ENCODE assay signal across 8 mouse cellular contexts in genomic region chr3:95905940-95906492, GRCm38 (mm10). TPM values are rescaled to one million over a fixed set of nuclear protein-coding genes. Genes with fewer than 3 reads are reported as not detected.
DNase-seq lines count a peak whose midpoint lies in the region; ATAC-seq and TF ChIP-seq lines count a peak whose summit lies in the region.

No protein-coding gene starts in this region.

- H3K4me3 ChIP-seq in left cerebral cortex, adult 2 months: peak overlapping the region; percentile 11
- peak overlapping the region; percentile 17; the same call in 1 of the 2 replicates for H3K4me3 ChIP-seq in embryonic fibroblast, embryonic 13.5 days (ENCODE audit: insufficient read depth, low read length)
- no peak overlapping the region for H3K4me3 ChIP-seq in hindbrain, embryonic 16.5 days (ENCODE audit: low read length)
- H3K4me3 ChIP-seq in liver, embryonic 12.5 days: peak overlapping the region; percentile 34
- no peak overlapping the region for H3K4me3 ChIP-seq in midbrain, postnatal 0 days (ENCODE audit: low read depth, low read length)

- peak; percentile 64 for TF ChIP-seq CTCF in left cerebral cortex, adult 2 months (IDR thresholded peaks at IDR 0.05)
- peak; percentile 67; the same call in 1 of the 2 replicates for TF ChIP-seq CTCF in embryonic fibroblast, embryonic 13.5 days (IDR thresholded peaks at IDR 0.05; ENCODE audit: borderline replicate concordance, insufficient read depth, low read length)
- peak; percentile 68 for TF ChIP-seq CTCF in midbrain, postnatal 0 days (IDR thresholded peaks at IDR 0.05)

- no peak overlapping the region for H3K9ac ChIP-seq in hindbrain, embryonic 16.5 days (ENCODE audit: low read depth, low read length)
- H3K9ac ChIP-seq in liver, embryonic 12.5 days: 0 out of 2 replicates have a peak overlapping the region, but pooled peaks have one; percentile 29
- no peak overlapping the region for H3K9ac ChIP-seq in midbrain, postnatal 0 days (replicated peaks; ENCODE audit: low read length, poor library complexity, severe bottlenecking)

- H3K27ac ChIP-seq in left cerebral cortex, adult 2 months: no peak overlapping the region; the same call in 1 of the 2 replicates
- H3K27ac ChIP-seq in embryonic fibroblast, embryonic 13.5 days (ENCODE audit: insufficient read depth, low read length): no peak overlapping the region
- H3K27ac ChIP-seq in hindbrain, embryonic 16.5 days (ENCODE audit: low read depth, low read length): no peak overlapping the region
- H3K27ac ChIP-seq in liver, embryonic 12.5 days: no peak overlapping the region
- no peak overlapping the region for H3K27ac ChIP-seq in midbrain, postnatal 0 days (ENCODE audit: low read depth, low read length)

- H3K27me3 ChIP-seq in hindbrain, embryonic 16.5 days (replicated peaks; ENCODE audit: control insufficient read depth, insufficient read depth, low read length): peaks cover 5% of the 10 kb centered on the region
- peaks cover 82% of the 10 kb centered on the region for H3K27me3 ChIP-seq in liver, embryonic 12.5 days (replicated peaks)
- peaks cover 27% of the 10 kb centered on the region for H3K27me3 ChIP-seq in midbrain, postnatal 0 days (ENCODE audit: insufficient read depth, low read length)

- peak in 1 of 2 experiments; percentile 40 for DNase-seq in left cerebral cortex, adult 2 months (ENCODE audit: extremely low spot score in 1 of 2, low spot score in 2 of 2)
- DNase-seq in left cerebral cortex, adult 9 months (ENCODE audit: low spot score in 2 of 2): no peak
- peak; percentile 82 for DNase-seq in NIH3T3 (ENCODE audit: low read depth)
- DNase-seq in midbrain, postnatal 0 days (ENCODE audit: low spot score): peak; percentile 54

- ATAC-seq in hindbrain, embryonic 16.5 days: no peak
- ATAC-seq in liver, embryonic 12.5 days: no peak
- no peak for ATAC-seq in midbrain, postnatal 0 days (ENCODE audit: low FRiP score)
- no peak for ATAC-seq in erythroid progenitor cell, adult 5-6 weeks (replicated peaks; ENCODE audit: low FRiP score, poor library complexity, severe bottlenecking)

- no peaks in the 10 kb centered on the region for H3K9me3 ChIP-seq in hindbrain, embryonic 16.5 days (ENCODE audit: control insufficient read depth, low read length)
- no peaks in the 10 kb centered on the region for H3K9me3 ChIP-seq in liver, embryonic 12.5 days (replicated peaks)
- no peaks in the 10 kb centered on the region for H3K9me3 ChIP-seq in midbrain, postnatal 0 days (ENCODE audit: low read length)

- WGBS in hindbrain, embryonic 16.5 days: 2% methylated on average over 12 of the region's 12 CpGs
- WGBS in liver, embryonic 12.5 days (ENCODE audit: insufficient replicate concordance): under 1% methylated on average over 12 of the region's 12 CpGs
- 1% methylated on average over 12 of the region's 12 CpGs for WGBS in midbrain, postnatal 0 days

- H3K4me1 ChIP-seq in embryonic fibroblast, embryonic 13.5 days (ENCODE audit: control insufficient read depth, insufficient read depth, low read length): no peaks in the 10 kb centered on the region
- peaks cover 19% of the 10 kb centered on the region for H3K4me1 ChIP-seq in hindbrain, embryonic 16.5 days (ENCODE audit: control insufficient read depth, insufficient read depth, low read depth, low read length)
- H3K4me1 ChIP-seq in liver, embryonic 12.5 days: peaks cover 33% of the 10 kb centered on the region
- H3K4me1 ChIP-seq in midbrain, postnatal 0 days (ENCODE audit: insufficient read depth, low read length): peaks cover 8% of the 10 kb centered on the region; the same call in 1 of the 2 replicates

- H3K36me3 ChIP-seq in hindbrain, embryonic 16.5 days (ENCODE audit: control insufficient read depth, insufficient read depth, low read length): no peaks in the 10 kb centered on the region
- no peaks in the 10 kb centered on the region for H3K36me3 ChIP-seq in liver, embryonic 12.5 days
- H3K36me3 ChIP-seq in midbrain, postnatal 0 days (ENCODE audit: insufficient read depth, low read length): no peaks in the 10 kb centered on the region

- peak overlapping the region; percentile 67 for H3K4me2 ChIP-seq in hindbrain, embryonic 16.5 days (ENCODE audit: low read length)
- H3K4me2 ChIP-seq in liver, embryonic 12.5 days: peak overlapping the region; percentile 65
- H3K4me2 ChIP-seq in midbrain, postnatal 0 days (ENCODE audit: low read depth, low read length, poor library complexity, severe bottlenecking): peak overlapping the region; percentile 42

- no peak for TF ChIP-seq POLR2A in embryonic fibroblast, embryonic 13.5 days (IDR thresholded peaks at IDR 0.05; ENCODE audit: low read depth, low read length)

- intact Hi-C loops in left cerebral cortex, adult 2 months (cut with DNase I): loop anchor here (1.0 to 2.0 kb wide), 2 partner anchors 23 to 43 kb away; no protein-coding TSS in a partner anchor

RNA-seq across cellular contexts. Expression of gene Car14, which starts 1.5 kb away (rescaled TPM):
- 1 to 10 TPM; 6.8 to 8.2 TPM for total RNA-seq in left cerebral cortex, adult 2 months (2021)
- polyA plus RNA-seq in embryonic fibroblast, embryonic 13.5 days (2011; ENCODE audit: insufficient read length, low read depth, missing spikeins): not detected in 2 replicates
- 16.1 and 16.9 TPM in 2 replicates for polyA plus RNA-seq in hindbrain, embryonic 16.5 days (2015; fragmentation: Nextera tagmentation; extraction: Ambion mirVana)
- polyA plus RNA-seq in liver, embryonic 12.5 days (2016; fragmentation: Nextera tagmentation; extraction: Ambion mirVana): 10.3 and 10.6 TPM in 2 replicates
- 5.1 and 8.0 TPM in 2 replicates for total RNA-seq in midbrain, postnatal 0 days (2014; rRNA removed)
- 6.8 and 7.5 TPM in 2 replicates for polyA plus RNA-seq in midbrain, postnatal 0 days (2015; fragmentation: Nextera tagmentation; extraction: Ambion mirVana)
- total RNA-seq in erythroid progenitor cell, adult 5-6 weeks (2015; ENCODE audit: low replicate concordance): not detected in 2 replicates
- not detected in 2 replicates for total RNA-seq in erythroid progenitor cell, adult 5-6 weeks (2017; ENCODE audit: low replicate concordance)

RNA-seq across cellular contexts. Expression of gene Aph1a, which starts 12.2 kb away (rescaled TPM):
- 10 to 100 TPM; 68.2 to 72.9 TPM for total RNA-seq in left cerebral cortex, adult 2 months (2021)
- polyA plus RNA-seq in embryonic fibroblast, embryonic 13.5 days (2011; ENCODE audit: insufficient read length, low read depth, missing spikeins): 63.3 and 79.1 TPM in 2 replicates
- polyA plus RNA-seq in hindbrain, embryonic 16.5 days (2015; fragmentation: Nextera tagmentation; extraction: Ambion mirVana): 30.1 and 31.8 TPM in 2 replicates
- polyA plus RNA-seq in liver, embryonic 12.5 days (2016; fragmentation: Nextera tagmentation; extraction: Ambion mirVana): 16.5 and 19.0 TPM in 2 replicates
- 67.5 and 71.6 TPM in 2 replicates for total RNA-seq in midbrain, postnatal 0 days (2014; rRNA removed)
- 39.0 and 45.2 TPM in 2 replicates for polyA plus RNA-seq in midbrain, postnatal 0 days (2015; fragmentation: Nextera tagmentation; extraction: Ambion mirVana)
- 7.6 and 8.0 TPM in 2 replicates for total RNA-seq in erythroid progenitor cell, adult 5-6 weeks (2015; ENCODE audit: low replicate concordance)
- 9.6 and 14.6 TPM in 2 replicates for total RNA-seq in erythroid progenitor cell, adult 5-6 weeks (2017; ENCODE audit: low replicate concordance)

RNA-seq across cellular contexts. Expression of gene BC028528, which starts 14.2 kb away (rescaled TPM):
- total RNA-seq in left cerebral cortex, adult 2 months (2021): 1 to 10 TPM; 3.3 to 5.4 TPM
- 18.7 and 23.6 TPM in 2 replicates for polyA plus RNA-seq in embryonic fibroblast, embryonic 13.5 days (2011; ENCODE audit: insufficient read length, low read depth, missing spikeins)
- 17.2 and 21.4 TPM in 2 replicates for polyA plus RNA-seq in hindbrain, embryonic 16.5 days (2015; fragmentation: Nextera tagmentation; extraction: Ambion mirVana)
- polyA plus RNA-seq in liver, embryonic 12.5 days (2016; fragmentation: Nextera tagmentation; extraction: Ambion mirVana): 6.7 and 8.2 TPM in 2 replicates
- total RNA-seq in midbrain, postnatal 0 days (2014; rRNA removed): 6.5 and 27.7 TPM in 2 replicates
- polyA plus RNA-seq in midbrain, postnatal 0 days (2015; fragmentation: Nextera tagmentation; extraction: Ambion mirVana): 14.6 and 18.8 TPM in 2 replicates
- total RNA-seq in erythroid progenitor cell, adult 5-6 weeks (2015; ENCODE audit: low replicate concordance): 8.8 and 10.1 TPM in 2 replicates
- total RNA-seq in erythroid progenitor cell, adult 5-6 weeks (2017; ENCODE audit: low replicate concordance): 5.8 and 26.0 TPM in 2 replicates

RNA-seq across cellular contexts. Expression of gene Anp32e, which starts 23.0 kb away (rescaled TPM):
- total RNA-seq in left cerebral cortex, adult 2 months (2021): 10 to 100 TPM; 82.7 to 98.9 TPM
- polyA plus RNA-seq in embryonic fibroblast, embryonic 13.5 days (2011; ENCODE audit: insufficient read length, low read depth, missing spikeins): 161 and 235 TPM in 2 replicates
- 110 and 118 TPM in 2 replicates for polyA plus RNA-seq in hindbrain, embryonic 16.5 days (2015; fragmentation: Nextera tagmentation; extraction: Ambion mirVana)
- polyA plus RNA-seq in liver, embryonic 12.5 days (2016; fragmentation: Nextera tagmentation; extraction: Ambion mirVana): 185 and 198 TPM in 2 replicates
- total RNA-seq in midbrain, postnatal 0 days (2014; rRNA removed): 24.7 and 27.5 TPM in 2 replicates
- polyA plus RNA-seq in midbrain, postnatal 0 days (2015; fragmentation: Nextera tagmentation; extraction: Ambion mirVana): 70.9 and 86.9 TPM in 2 replicates
- total RNA-seq in erythroid progenitor cell, adult 5-6 weeks (2015; ENCODE audit: low replicate concordance): 153 and 197 TPM in 2 replicates
- 541 and 717 TPM in 2 replicates for total RNA-seq in erythroid progenitor cell, adult 5-6 weeks (2017; ENCODE audit: low replicate concordance)

RNA-seq across cellular contexts. Expression of gene Ciart, which starts 24.0 kb away (rescaled TPM):
- total RNA-seq in left cerebral cortex, adult 2 months (2021): 10 to 100 TPM; 15.9 to 23.8 TPM
- polyA plus RNA-seq in embryonic fibroblast, embryonic 13.5 days (2011; ENCODE audit: insufficient read length, low read depth, missing spikeins): 4.3 and 7.8 TPM in 2 replicates
- 5.1 and 6.1 TPM in 2 replicates for polyA plus RNA-seq in hindbrain, embryonic 16.5 days (2015; fragmentation: Nextera tagmentation; extraction: Ambion mirVana)
- 2.4 and 2.8 TPM in 2 replicates for polyA plus RNA-seq in liver, embryonic 12.5 days (2016; fragmentation: Nextera tagmentation; extraction: Ambion mirVana)
- 4.2 and 5.2 TPM in 2 replicates for total RNA-seq in midbrain, postnatal 0 days (2014; rRNA removed)
- 9.3 and 12.6 TPM in 2 replicates for polyA plus RNA-seq in midbrain, postnatal 0 days (2015; fragmentation: Nextera tagmentation; extraction: Ambion mirVana)
- not detected in 2 replicates for total RNA-seq in erythroid progenitor cell, adult 5-6 weeks (2015; ENCODE audit: low replicate concordance)
- 1.8 TPM in 1 of 2 replicates, not detected in the other for total RNA-seq in erythroid progenitor cell, adult 5-6 weeks (2017; ENCODE audit: low replicate concordance)

Comparison
In these comparisons a context has a peak if more than half of its experiments do, and no peak if none do; other contexts are left out.
1. DNase-seq: peak in NIH3T3 (single experiment) and midbrain, postnatal 0 days (single experiment); none in left cerebral cortex, adult 9 months (0 of 2).
2. H3K4me3 ChIP-seq: peak in left cerebral cortex, adult 2 months (single experiment), embryonic fibroblast, embryonic 13.5 days (single experiment) and liver, embryonic 12.5 days (single experiment); none in hindbrain, embryonic 16.5 days (single experiment) and midbrain, postnatal 0 days (single experiment).
3. Peak in every context shown above with its lines, with median percentiles within 50 percentile points of each other: CTCF ChIP-seq and H3K4me2 ChIP-seq.